Comparison of ENCODE assay signal across 8 mouse cellular contexts in genomic region chr5:136198474-136199391, GRCm38 (mm10). TPM values are rescaled to one million over a fixed set of nuclear protein-coding genes. Genes with fewer than 3 reads are reported as not detected.
DNase-seq lines count a peak whose midpoint lies in the region; ATAC-seq lines count a peak whose summit lies in the region.

Prkrip1 (minus strand) TSS chr5:136198963.

- H3K4me3 ChIP-seq in lung, embryonic 16.5 days (ENCODE audit: low read length) = peak within 1 kb of the TSS; percentile 97

- DNase-seq in MEL-GATA-1-ER (ENCODE audit: extremely low read depth, low read depth) = peak; percentile 93
- peak; percentile 93 for DNase-seq in cerebellum, adult 8-10 months
- peak; percentile 99 for DNase-seq in forelimb bud, embryonic 11.5 days (ENCODE audit: low read depth, low spot score)
- DNase-seq in layer of hippocampus, adult 9-10 months (ENCODE audit: low spot score) = peak; percentile 84
- DNase-seq in ovary, postnatal 10 days (ENCODE audit: low spot score) = peak; percentile 91
- peak; percentile 85 to 94 for DNase-seq in thymus, postnatal 10 days (ENCODE audit: low spot score in 2 of 2)

- under 1% methylated on average over 61 of the region's 62 CpGs for WGBS in lung, embryonic 16.5 days

- H3K4me1 ChIP-seq in lung, embryonic 16.5 days (replicated peaks; ENCODE audit: control insufficient read depth, insufficient read depth, low read length) = peaks cover 9% of the 10 kb centered on the region

- peak within 1 kb of the TSS; percentile 93 for H3K9ac ChIP-seq in lung, embryonic 16.5 days (ENCODE audit: low read length)

- peak within 1 kb of the TSS; percentile 84 for H3K27ac ChIP-seq in lung, embryonic 16.5 days (ENCODE audit: low read length)

- peaks cover 28% of the 10 kb centered on the region for H3K36me3 ChIP-seq in lung, embryonic 16.5 days (ENCODE audit: control insufficient read depth, insufficient read depth, low read length)

- H3K4me2 ChIP-seq in lung, embryonic 16.5 days (ENCODE audit: low read depth, low read length) = peak within 1 kb of the TSS; percentile 93

- H3K27me3 ChIP-seq in lung, embryonic 16.5 days (ENCODE audit: control insufficient read depth, insufficient read depth, low read depth, low read length) = no peaks in the 10 kb centered on the region

- H3K9me3 ChIP-seq in lung, embryonic 16.5 days (ENCODE audit: control insufficient read depth, low read length) = no peaks in the 10 kb centered on the region

- peak; percentile 78 to 83 for ATAC-seq in hematopoietic stem cell, adult 5-6 weeks (replicated peaks in 1 of 2; ENCODE audit: insufficient read depth in 1 of 2, low FRiP score in 2 of 2, low TSS enrichment in 1 of 2, low read depth in 1 of 2, poor library complexity in 2 of 2, severe bottlenecking in 2 of 2)
- ATAC-seq in lung, embryonic 16.5 days (ENCODE audit: low read depth) = peak; percentile 92

RNA-seq across cellular contexts. Expression of gene Prkrip1, which starts in this region (rescaled TPM):
- 42.5 and 55.0 TPM in 2 replicates for total RNA-seq in hematopoietic stem cell, adult 5-6 weeks (2017)
- 45.7 and 52.9 TPM in 2 replicates for polyA plus RNA-seq in lung, embryonic 16.5 days (2015; fragmentation: Nextera tagmentation; extraction: Ambion mirVana)

Comparison
In these comparisons a context has a peak if more than half of its experiments do, and no peak if none do; other contexts are left out.
1. Peak in every context shown above with its lines: DNase-seq, ATAC-seq, H3K4me3 ChIP-seq and H3K27ac ChIP-seq.